Mouse (Mus musculus) adrenal gland, adult 2 months (tissue): Measurements from ENCODE around the gene Gm4791. TPM values are rescaled to one million over a fixed set of nuclear protein-coding genes. Genes with fewer than 3 reads are reported as not detected.

Source experiments
- DNase-seq: peaks from one replicate; pipeline ENCODE4 v3.0.0; 2021
- long read RNA-seq: library from polyadenylated mRNA; stranded (forward); transcript quantifications from one replicate; pipeline ENCODE4 v2.0.0, GENCODE M21; 2021
- polyA plus RNA-seq: library from polyadenylated mRNA; depleted of rRNA; stranded (reverse); fragments of >200 nt; gene quantifications from 2 replicates; pipeline ENCODE4 v1.2.3, GENCODE M21; 2012; rRNA removed
- total RNA-seq, 2 experiments: library from RNA; stranded (reverse); gene quantifications; 2 replicates each; pipeline ENCODE4 v1.2.3; 2021

The Gm4791 gene
- total RNA-seq (not detected), polyA plus RNA-seq (not detected in 2 replicates)
- long read RNA-seq: 0 reads

GRCm38 (mm10) chr9:46998338-46998791 lies at the start of gene Gm4791:
Gm4791 (plus strand) TSS chr9:46998741.
- no peak for DNase-seq

DNA sequence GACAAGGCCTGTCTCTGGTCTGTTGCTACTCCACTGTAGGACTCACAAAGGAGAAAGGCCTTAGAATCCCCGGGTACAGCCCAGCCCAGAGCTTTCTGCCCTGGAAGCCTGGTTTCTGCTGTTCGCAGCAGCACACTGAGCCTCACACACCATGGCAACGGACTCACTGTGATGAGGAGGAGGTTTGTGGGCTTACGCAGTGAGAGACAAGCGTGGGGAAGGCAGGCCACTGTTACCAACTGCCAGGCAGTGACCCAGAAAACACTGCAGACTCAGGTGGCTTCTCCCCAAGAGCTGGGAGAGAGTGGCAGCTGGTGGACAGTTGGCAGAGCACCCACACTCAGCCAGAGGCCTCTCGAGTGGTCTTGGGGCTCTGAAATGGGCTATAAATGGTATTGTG lies 42.3 kb upstream of the Gm4791 start:
- DNase-seq: no peak

GRCm38 (mm10) chr9:46957420-46957950 lies 41.1 kb upstream of the Gm4791 start:
- DNase-seq: no peak

DNA sequence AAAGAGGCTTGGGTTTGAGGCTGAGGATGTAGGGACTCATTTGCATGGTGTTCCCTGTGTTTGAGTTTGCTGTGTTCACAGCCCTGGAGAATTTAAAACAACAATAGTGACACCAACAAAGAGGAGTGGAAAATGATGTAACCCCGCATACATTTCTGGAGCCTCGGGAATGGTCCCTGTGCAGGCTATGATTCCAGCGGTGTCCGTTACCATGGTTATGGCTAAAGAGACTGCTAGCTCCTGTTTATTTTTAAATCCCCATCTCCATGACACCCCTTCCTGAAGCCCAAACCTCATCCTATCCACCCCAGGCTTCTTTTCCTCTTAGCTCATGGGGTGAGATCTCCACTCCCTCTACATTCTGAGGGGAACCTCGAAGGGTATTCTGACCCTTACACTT lies 32.5 kb upstream of the Gm4791 start:
- DNase-seq: no peak

- no peak for DNase-seq
Measured at GRCm38 (mm10) chr9:46968970-46969369, 29.6 kb upstream of the Gm4791 start.

GRCm38 (mm10) chr9:46969406-46969805 lies 29.1 kb upstream of the Gm4791 start:
- DNase-seq: no peak

DNA sequence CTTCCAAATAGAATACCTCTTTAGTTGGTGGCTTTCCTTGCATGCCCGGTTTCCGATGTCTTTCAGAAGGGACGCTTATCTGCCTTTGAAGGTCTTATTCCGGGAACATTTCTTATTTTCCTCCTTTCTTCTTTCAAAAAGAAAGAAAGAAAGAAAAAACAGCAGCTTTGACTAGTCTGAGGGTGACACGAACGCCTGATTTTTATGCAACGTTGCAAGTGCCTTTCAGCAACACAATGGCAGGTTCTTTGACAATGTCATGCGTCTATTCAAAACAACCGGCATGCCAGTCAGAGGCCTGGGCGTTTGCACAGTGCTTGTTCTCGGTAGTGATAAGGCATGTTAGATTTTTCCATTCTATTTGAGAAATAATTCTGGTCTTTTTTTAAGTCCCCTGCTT lies 19.7 kb upstream of the Gm4791 start:
- no peak for DNase-seq

GRCm38 (mm10) chr9:46980111-46980510 lies 18.4 kb upstream of the Gm4791 start:
- DNase-seq: no peak

GRCm38 (mm10) chr9:46983471-46983870 lies 15.1 kb upstream of the Gm4791 start:
- no peak for DNase-seq

DNA sequence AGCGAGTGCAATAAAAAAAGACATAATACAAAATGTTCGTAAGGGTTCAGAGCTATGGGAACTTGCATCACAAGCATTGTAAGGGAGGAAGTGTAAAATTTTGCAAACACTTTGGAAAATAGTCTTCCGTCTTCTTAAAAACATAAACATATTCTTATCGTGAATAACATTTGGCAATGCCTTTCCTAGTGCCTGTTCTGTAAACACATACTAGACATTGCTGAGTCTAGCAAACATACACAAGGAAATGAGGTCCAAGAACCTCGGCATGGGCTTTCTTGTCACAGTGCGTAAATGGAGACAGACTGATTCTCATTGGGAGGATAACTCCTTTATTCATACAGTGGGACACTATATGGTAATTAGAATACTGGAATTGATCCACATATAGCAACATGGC lies 43.0 kb downstream of the Gm4791 start:
- DNase-seq: no peak
